14 mouse cellular contexts compared by ENCODE assay signal in the genomic region with DNA sequence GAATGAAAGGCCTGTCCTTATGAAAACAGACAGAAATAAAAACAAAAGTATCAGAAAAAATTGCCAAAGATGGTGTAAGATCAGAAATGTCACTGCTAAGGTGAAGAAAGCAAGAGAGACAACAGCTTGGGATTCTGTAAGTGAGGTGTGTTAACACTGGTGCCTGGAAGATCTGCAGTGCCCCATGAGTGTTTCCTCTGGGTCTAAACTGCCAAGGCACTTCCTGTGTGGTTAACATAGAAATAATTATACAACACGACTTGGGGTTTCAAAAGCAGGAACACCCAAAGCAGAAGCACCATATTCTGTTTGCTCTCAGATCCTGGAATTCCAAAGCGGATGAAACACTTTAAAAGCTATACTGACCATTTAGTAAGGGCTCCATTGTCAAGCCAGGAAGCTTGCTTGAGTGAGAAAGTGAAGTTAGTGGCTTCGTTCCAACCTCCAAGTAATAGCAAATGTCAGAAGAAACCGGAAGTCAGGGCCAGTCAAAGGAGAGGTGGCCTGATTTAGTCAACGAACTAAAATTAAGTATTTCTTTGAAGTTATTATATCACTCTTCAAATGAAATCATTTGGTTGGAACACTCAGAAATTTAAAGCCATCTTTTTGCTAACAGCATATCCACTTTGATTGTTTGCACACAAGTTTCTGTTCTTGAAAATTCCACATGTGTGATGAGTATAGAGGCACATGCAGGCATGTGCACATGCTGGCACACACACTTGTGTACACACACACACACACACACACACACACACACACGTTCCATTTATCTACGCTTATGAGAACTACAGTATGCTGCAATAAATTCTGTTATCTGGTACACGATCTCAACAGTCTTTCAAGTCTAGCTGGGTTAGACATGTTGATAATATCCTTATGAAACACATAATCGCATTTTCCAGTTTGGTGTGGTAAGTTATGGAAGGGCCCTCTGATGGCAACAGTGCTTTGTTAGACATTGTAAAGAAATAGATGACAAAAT. TPM values are rescaled to one million over a fixed set of nuclear protein-coding genes. Genes with fewer than 3 reads are reported as not detected.
DNase-seq lines count a peak whose midpoint lies in the region; ATAC-seq and TF ChIP-seq lines count a peak whose summit lies in the region.
"Had no signal": no experiment of that assay in that cellular context is flagged by ENCODE, and none has a peak within 500 bp of the region (broad histone marks: within the 10 kb centered on the region; RNA-seq: fewer than 3 reads in every experiment).

No protein-coding gene starts in this region.

- no peak for DNase-seq in kidney, postnatal 25 days
- DNase-seq in thymus, adult 2 months, result peak; percentile 4
- no peak for DNase-seq in thymus, postnatal 14 days
- peak; percentile 19 for DNase-seq in naive thymus-derived CD4-positive, alpha-beta T cell, adult 2 months (ENCODE audit: low read depth)
- DNase-seq in gastrocnemius, adult 2 months, result no peak
- DNase-seq: cerebellum, postnatal 25 days; kidney, postnatal 10 days had no signal

- H3K9me3 ChIP-seq in kidney, embryonic 15.5 days (replicated peaks), result no peaks in the 10 kb centered on the region
- H3K9me3 ChIP-seq in hindbrain, embryonic 12.5 days (replicated peaks), result no peaks in the 10 kb centered on the region
- H3K9me3 ChIP-seq: forebrain, embryonic 13.5 days; heart, embryonic 12.5 days; hindbrain, embryonic 13.5 days; limb, embryonic 12.5 days had no signal

- no peak for TF ChIP-seq CTCF in thymus, adult 2 months (IDR thresholded peaks at IDR 0.05; ENCODE audit: borderline replicate concordance, control insufficient read depth, extremely low read depth, insufficient read depth, low read length, poor library complexity)
- no peak for TF ChIP-seq CTCF in gastrocnemius, adult 2 months (IDR thresholded peaks at IDR 0.05)

- no peaks in the 10 kb centered on the region for H3K4me1 ChIP-seq in kidney, embryonic 15.5 days
- H3K4me1 ChIP-seq in thymus, adult 2 months (replicated peaks; ENCODE audit: control insufficient read depth, insufficient read depth, low read length), result peaks cover 2% of the 10 kb centered on the region
- H3K4me1 ChIP-seq in hindbrain, embryonic 12.5 days, result no peaks in the 10 kb centered on the region
- H3K4me1 ChIP-seq: forebrain, embryonic 13.5 days; heart, embryonic 12.5 days; hindbrain, embryonic 13.5 days; limb, embryonic 12.5 days had no signal

- ATAC-seq in kidney, embryonic 15.5 days (replicated peaks; ENCODE audit: low FRiP score), result no peak
- peak; percentile 97 for ATAC-seq in common myeloid progenitor, adult 5-6 weeks (replicated peaks; ENCODE audit: low read depth, poor library complexity, severe bottlenecking)
- ATAC-seq in hindbrain, embryonic 12.5 days (ENCODE audit: low FRiP score), result no peak
- ATAC-seq: forebrain, embryonic 13.5 days had no signal

- 0 out of 2 replicates have a peak overlapping the region, but pooled peaks have one; percentile 32 for H3K27ac ChIP-seq in kidney, embryonic 15.5 days
- no peak overlapping the region for H3K27ac ChIP-seq in thymus, adult 2 months (ENCODE audit: control insufficient read depth, insufficient read depth, low read length)
- no peak overlapping the region for H3K27ac ChIP-seq in hindbrain, embryonic 12.5 days
- no peak overlapping the region for H3K27ac ChIP-seq in gastrocnemius, adult 2 months
- H3K27ac ChIP-seq: forebrain, embryonic 13.5 days; hindbrain, embryonic 13.5 days; limb, embryonic 12.5 days had no signal

- no peaks in the 10 kb centered on the region for H3K27me3 ChIP-seq in kidney, embryonic 15.5 days
- no peaks in the 10 kb centered on the region for H3K27me3 ChIP-seq in thymus, adult 2 months (ENCODE audit: control insufficient read depth, insufficient read depth, low read length)
- H3K27me3 ChIP-seq in hindbrain, embryonic 12.5 days, result no peaks in the 10 kb centered on the region
- H3K27me3 ChIP-seq: forebrain, embryonic 13.5 days; heart, embryonic 12.5 days; hindbrain, embryonic 13.5 days; limb, embryonic 12.5 days had no signal

- intact Hi-C loops in gastrocnemius, adult 2 months (cut with DNase I), result no loop called here

- no peaks in the 10 kb centered on the region for H3K36me3 ChIP-seq in kidney, embryonic 15.5 days
- H3K36me3 ChIP-seq in thymus, adult 2 months (ENCODE audit: control insufficient read depth, insufficient read depth, low read length), result no peaks in the 10 kb centered on the region
- no peaks in the 10 kb centered on the region for H3K36me3 ChIP-seq in hindbrain, embryonic 12.5 days
- H3K36me3 ChIP-seq: heart, embryonic 12.5 days; hindbrain, embryonic 13.5 days; limb, embryonic 12.5 days had no signal

- H3K4me2 ChIP-seq in kidney, embryonic 15.5 days, result no peak overlapping the region
- H3K4me2 ChIP-seq in hindbrain, embryonic 12.5 days (replicated peaks), result no peak overlapping the region
- H3K4me2 ChIP-seq: forebrain, embryonic 13.5 days; heart, embryonic 12.5 days; hindbrain, embryonic 13.5 days; limb, embryonic 12.5 days had no signal

- 59% methylated on average over 9 of the region's 9 CpGs for WGBS in kidney, embryonic 15.5 days
- 10% methylated on average over 9 of the region's 9 CpGs for WGBS in thymus, adult 2 months
- WGBS in hindbrain, embryonic 12.5 days, result 86% methylated on average over 9 of the region's 9 CpGs

- no peak for TF ChIP-seq POLR2A in thymus, adult 2 months (IDR thresholded peaks at IDR 0.05; ENCODE audit: control insufficient read depth, extremely low read depth, insufficient read depth, low read length, poor library complexity)

- no peak overlapping the region for H3K9ac ChIP-seq in kidney, embryonic 15.5 days
- no peak overlapping the region for H3K9ac ChIP-seq in hindbrain, embryonic 12.5 days
- H3K9ac ChIP-seq: forebrain, embryonic 13.5 days; heart, embryonic 12.5 days; hindbrain, embryonic 13.5 days; limb, embryonic 12.5 days had no signal

- H3K4me3 ChIP-seq in kidney, embryonic 15.5 days (replicated peaks), result no peak overlapping the region
- H3K4me3 ChIP-seq in thymus, adult 2 months (ENCODE audit: control insufficient read depth, insufficient read depth, low read length), result no peak overlapping the region
- no peak overlapping the region for H3K4me3 ChIP-seq in hindbrain, embryonic 12.5 days
- no peak overlapping the region for H3K4me3 ChIP-seq in gastrocnemius, adult 2 months
- H3K4me3 ChIP-seq: forebrain, embryonic 13.5 days; heart, embryonic 12.5 days; hindbrain, embryonic 13.5 days; limb, embryonic 12.5 days had no signal

RNA-seq across cellular contexts. Expression of gene Anxa1, which starts 19.1 kb away (rescaled TPM):
- polyA plus RNA-seq in kidney, embryonic 15.5 days (2015; fragmentation: Nextera tagmentation; extraction: Ambion mirVana), result 39.5 and 42.4 TPM in 2 replicates
- 4.6 and 7.6 TPM in 2 replicates for polyA plus RNA-seq in thymus, adult 2 months (2012; rRNA removed)
- 125 and 147 TPM in 2 replicates for total RNA-seq in common myeloid progenitor, adult 5-6 weeks (2017)
- polyA plus RNA-seq in hindbrain, embryonic 12.5 days (2016; fragmentation: Nextera tagmentation; extraction: Ambion mirVana), result 9.9 and 13.8 TPM in 2 replicates
- total RNA-seq in gastrocnemius, adult 2 months (2021), result 10 to 100 TPM; 12.0 to 19.1 TPM

Comparison
In these comparisons a context has a peak if more than half of its experiments do, and no peak if none do; other contexts are left out.
1. DNase-seq: peak in thymus, adult 2 months (single experiment) and naive thymus-derived CD4-positive, alpha-beta T cell, adult 2 months (single experiment); none in kidney, postnatal 25 days (0 of 2), thymus, postnatal 14 days (single experiment) and gastrocnemius, adult 2 months (single experiment).